Mouse (Mus musculus): Measurements from ENCODE around the gene Amph. TPM values are rescaled to one million over a fixed set of nuclear protein-coding genes. Genes with fewer than 3 reads are reported as not detected.

Gene Amph
- polyA plus RNA-seq, 1 experiment from 2014 or later = 3.7 TPM

- Histone ChIP-seq H3K36me3 (ENCODE audit: control insufficient read depth, insufficient read depth, low read length) (no peaks in the 10 kb centered on the region), H3K9ac (ENCODE audit: low read depth, low read length) (no peak overlapping the region), H3K9me3 (ENCODE audit: control insufficient read depth, low read length) (no peaks in the 10 kb centered on the region), H3K27me3 (replicated peaks; ENCODE audit: control insufficient read depth, insufficient read depth, low read length) (no peaks in the 10 kb centered on the region), H3K4me1 (ENCODE audit: control insufficient read depth, insufficient read depth, low read length) (0 out of 2 replicates have a peak, but pooled peaks cover 3% of the 10 kb centered on the region), H3K4me3 (ENCODE audit: low read depth, low read length) (no peak overlapping the region), H3K27ac (replicated peaks; ENCODE audit: low read depth, low read length) (no peak overlapping the region), H3K4me2 (ENCODE audit: low read depth, low read length) (no peak overlapping the region)
- 89% methylated on average over 2 of the region's 2 CpGs for WGBS
- DNase-seq (ENCODE audit: low spot score) = no peak
- ATAC-seq (ENCODE audit: low read depth) = no peak
Measured at GRCm38 (mm10) chr13:19138550-19138949, 190.5 kb downstream of the Amph start.

GRCm38 (mm10) chr13:19139104-19139503, 191.1 kb downstream of the Amph start:
- Histone ChIP-seq H3K4me3 (ENCODE audit: low read depth, low read length) (no peak overlapping the region), H3K36me3 (ENCODE audit: control insufficient read depth, insufficient read depth, low read length) (no peaks in the 10 kb centered on the region), H3K4me2 (ENCODE audit: low read depth, low read length) (no peak overlapping the region), H3K27me3 (replicated peaks; ENCODE audit: control insufficient read depth, insufficient read depth, low read length) (no peaks in the 10 kb centered on the region), H3K9ac (ENCODE audit: low read depth, low read length) (no peak overlapping the region), H3K4me1 (ENCODE audit: control insufficient read depth, insufficient read depth, low read length) (0 out of 2 replicates have a peak, but pooled peaks cover 3% of the 10 kb centered on the region), H3K27ac (replicated peaks; ENCODE audit: low read depth, low read length) (no peak overlapping the region), H3K9me3 (ENCODE audit: control insufficient read depth, low read length) (no peaks in the 10 kb centered on the region)
- WGBS = 90% methylated on average over 7 of the region's 7 CpGs
- no peak for DNase-seq (ENCODE audit: low spot score)
- no peak for ATAC-seq (ENCODE audit: low read depth)

- no peaks in the 10 kb centered on the region for H3K27me3 ChIP-seq (replicated peaks; ENCODE audit: control insufficient read depth, insufficient read depth, low read length)
- no peak overlapping the region for H3K27ac ChIP-seq (replicated peaks; ENCODE audit: low read depth, low read length)
- DNase-seq (ENCODE audit: low spot score) (no peak), ATAC-seq (ENCODE audit: low read depth) (no peak)
- H3K4me3 ChIP-seq (ENCODE audit: low read depth, low read length) = no peak overlapping the region
- no peak overlapping the region for H3K9ac ChIP-seq (ENCODE audit: low read depth, low read length)
- H3K9me3 ChIP-seq (ENCODE audit: control insufficient read depth, low read length) = no peaks in the 10 kb centered on the region
- WGBS = 79% methylated on average over 1 of the region's 1 CpGs
- H3K36me3 ChIP-seq (ENCODE audit: control insufficient read depth, insufficient read depth, low read length) = no peaks in the 10 kb centered on the region
- no peak overlapping the region for H3K4me2 ChIP-seq (ENCODE audit: low read depth, low read length)
- H3K4me1 ChIP-seq (ENCODE audit: control insufficient read depth, insufficient read depth, low read length) = 0 out of 2 replicates have a peak, but pooled peaks cover 3% of the 10 kb centered on the region
Measured at GRCm38 (mm10) chr13:19139771-19140170, 191.8 kb downstream of the Amph start.

GRCm38 (mm10) chr13:19143766-19144165, 195.8 kb downstream of the Amph start:
- WGBS = 84% methylated on average over 3 of the region's 3 CpGs
- Histone ChIP-seq H3K4me3 (ENCODE audit: low read depth, low read length) (no peak overlapping the region), H3K4me2 (ENCODE audit: low read depth, low read length) (no peak overlapping the region), H3K27me3 (replicated peaks; ENCODE audit: control insufficient read depth, insufficient read depth, low read length) (no peaks in the 10 kb centered on the region), H3K9ac (ENCODE audit: low read depth, low read length) (no peak overlapping the region), H3K9me3 (ENCODE audit: control insufficient read depth, low read length) (no peaks in the 10 kb centered on the region), H3K27ac (replicated peaks; ENCODE audit: low read depth, low read length) (no peak overlapping the region), H3K36me3 (ENCODE audit: control insufficient read depth, insufficient read depth, low read length) (no peaks in the 10 kb centered on the region), H3K4me1 (ENCODE audit: control insufficient read depth, insufficient read depth, low read length) (no peaks in the 10 kb centered on the region)
- DNase-seq (ENCODE audit: low spot score) = no peak
- no peak for ATAC-seq (ENCODE audit: low read depth)

- Histone ChIP-seq H3K9ac (ENCODE audit: low read depth, low read length) (no peak overlapping the region), H3K4me3 (ENCODE audit: low read depth, low read length) (no peak overlapping the region), H3K4me2 (ENCODE audit: low read depth, low read length) (no peak overlapping the region), H3K27me3 (replicated peaks; ENCODE audit: control insufficient read depth, insufficient read depth, low read length) (no peaks in the 10 kb centered on the region), H3K27ac (replicated peaks; ENCODE audit: low read depth, low read length) (no peak overlapping the region), H3K9me3 (ENCODE audit: control insufficient read depth, low read length) (no peaks in the 10 kb centered on the region), H3K36me3 (ENCODE audit: control insufficient read depth, insufficient read depth, low read length) (no peaks in the 10 kb centered on the region), H3K4me1 (ENCODE audit: control insufficient read depth, insufficient read depth, low read length) (no peaks in the 10 kb centered on the region)
- ATAC-seq (ENCODE audit: low read depth) = no peak
- 87% methylated on average over 3 of the region's 3 CpGs for WGBS
- no peak for DNase-seq (ENCODE audit: low spot score)
Measured at GRCm38 (mm10) chr13:19147468-19147867, 199.5 kb downstream of the Amph start.

- Histone ChIP-seq H3K4me2 (ENCODE audit: low read depth, low read length) (no peak overlapping the region), H3K9ac (ENCODE audit: low read depth, low read length) (no peak overlapping the region), H3K27ac (replicated peaks; ENCODE audit: low read depth, low read length) (no peak overlapping the region), H3K4me3 (ENCODE audit: low read depth, low read length) (no peak overlapping the region), H3K4me1 (ENCODE audit: control insufficient read depth, insufficient read depth, low read length) (no peaks in the 10 kb centered on the region), H3K9me3 (ENCODE audit: control insufficient read depth, low read length) (no peaks in the 10 kb centered on the region), H3K27me3 (replicated peaks; ENCODE audit: control insufficient read depth, insufficient read depth, low read length) (no peaks in the 10 kb centered on the region), H3K36me3 (ENCODE audit: control insufficient read depth, insufficient read depth, low read length) (no peaks in the 10 kb centered on the region)
- 74% methylated on average over 8 of the region's 8 CpGs for WGBS
- ATAC-seq (ENCODE audit: low read depth) = peak; percentile 55; the same call in 1 of the 2 replicates
- DNase-seq (ENCODE audit: low spot score) = no peak
Measured at GRCm38 (mm10) chr13:19149574-19149973, 201.6 kb downstream of the Amph start.

GRCm38 (mm10) chr13:19150438-19151301, 202.7 kb downstream of the Amph start:
- 86% methylated on average over 12 of the region's 12 CpGs for WGBS
- Histone ChIP-seq H3K36me3 (ENCODE audit: control insufficient read depth, insufficient read depth, low read length) (no peaks in the 10 kb centered on the region), H3K27ac (replicated peaks; ENCODE audit: low read depth, low read length) (no peak overlapping the region), H3K9ac (ENCODE audit: low read depth, low read length) (no peak overlapping the region), H3K4me1 (ENCODE audit: control insufficient read depth, insufficient read depth, low read length) (no peaks in the 10 kb centered on the region), H3K4me3 (ENCODE audit: low read depth, low read length) (no peak overlapping the region), H3K9me3 (ENCODE audit: control insufficient read depth, low read length) (no peaks in the 10 kb centered on the region), H3K27me3 (replicated peaks; ENCODE audit: control insufficient read depth, insufficient read depth, low read length) (no peaks in the 10 kb centered on the region), H3K4me2 (ENCODE audit: low read depth, low read length) (no peak overlapping the region)
- DNase-seq (ENCODE audit: low spot score) (no peak), ATAC-seq (ENCODE audit: low read depth) (no peak)

- ATAC-seq (ENCODE audit: low read depth) (no peak), DNase-seq (ENCODE audit: low spot score) (no peak)
- 84% methylated on average over 3 of the region's 3 CpGs for WGBS
Measured at GRCm38 (mm10) chr13:19152126-19152525, 204.1 kb downstream of the Amph start.

GRCm38 (mm10) chr13:19158484-19158883, 210.5 kb downstream of the Amph start:
- no peaks in the 10 kb centered on the region for H3K27me3 ChIP-seq (replicated peaks; ENCODE audit: control insufficient read depth, insufficient read depth, low read length)
- H3K4me2 ChIP-seq (ENCODE audit: low read depth, low read length) = no peak overlapping the region
- no peak overlapping the region for H3K4me3 ChIP-seq (ENCODE audit: low read depth, low read length)
- DNase-seq (ENCODE audit: low spot score) (no peak), ATAC-seq (ENCODE audit: low read depth) (no peak)
- H3K9me3 ChIP-seq (ENCODE audit: control insufficient read depth, low read length) = no peaks in the 10 kb centered on the region
- WGBS = 32% methylated on average over 4 of the region's 4 CpGs
- no peak overlapping the region for H3K27ac ChIP-seq (replicated peaks; ENCODE audit: low read depth, low read length)
- H3K9ac ChIP-seq (ENCODE audit: low read depth, low read length) = no peak overlapping the region
- no peaks in the 10 kb centered on the region for H3K4me1 ChIP-seq (ENCODE audit: control insufficient read depth, insufficient read depth, low read length)
- H3K36me3 ChIP-seq (ENCODE audit: control insufficient read depth, insufficient read depth, low read length) = no peaks in the 10 kb centered on the region

More at GRCm38 (mm10) chr13:19152126-19152525, 204.1 kb downstream of the Amph start:
- no peak overlapping the region for H3K4me2 ChIP-seq (ENCODE audit: low read depth, low read length)
- no peak overlapping the region for H3K27ac ChIP-seq (replicated peaks; ENCODE audit: low read depth, low read length)
- H3K27me3 ChIP-seq (replicated peaks; ENCODE audit: control insufficient read depth, insufficient read depth, low read length) = no peaks in the 10 kb centered on the region
- H3K4me3 ChIP-seq (ENCODE audit: low read depth, low read length) = no peak overlapping the region
- H3K9ac ChIP-seq (ENCODE audit: low read depth, low read length) = no peak overlapping the region
- no peaks in the 10 kb centered on the region for H3K9me3 ChIP-seq (ENCODE audit: control insufficient read depth, low read length)
- H3K4me1 ChIP-seq (ENCODE audit: control insufficient read depth, insufficient read depth, low read length) = no peaks in the 10 kb centered on the region
- no peaks in the 10 kb centered on the region for H3K36me3 ChIP-seq (ENCODE audit: control insufficient read depth, insufficient read depth, low read length)
